Mouse (Mus musculus) cerebellum, adult 11 months (tissue): ENCODE measurements around the gene Ccdc58.
A peak's percentile ranks its signal among the peaks of the same experiment; 100 is the strongest.
"Not testable (repeated sequence)": the region's sequence is repeated elsewhere in the genome, so short reads cannot be mapped to it uniquely, and the experiment has no call there.

Experiments used
- DNase-seq: peaks from one replicate; pipeline ENCODE4 v3.0.0; 2022

Ccdc58 gene

GRCm38 (mm10) chr16:36079916-36080315 is 8.4 kb downstream of the Ccdc58 start:
- no peak for DNase-seq

GRCm38 (mm10) chr16:36087846-36088245 is 16.4 kb downstream of the Ccdc58 start:
- DNase-seq = no peak

GRCm38 (mm10) chr16:36089065-36089464 is 17.6 kb downstream of the Ccdc58 start:
- no peak for DNase-seq

GRCm38 (mm10) chr16:36089850-36090616 is 18.5 kb downstream of the Ccdc58 start:
- no peak for DNase-seq

- DNase-seq = no peak
Observed at GRCm38 (mm10) chr16:36090785-36091509, 19.5 kb downstream of the Ccdc58 start.

- DNase-seq = no peak
Observed at GRCm38 (mm10) chr16:36094079-36094478, 22.6 kb downstream of the Ccdc58 start.

- not testable (repeated sequence) for DNase-seq
Observed at GRCm38 (mm10) chr16:36097813-36098499, 26.5 kb downstream of the Ccdc58 start.

- DNase-seq = no peak
Observed at GRCm38 (mm10) chr16:36101526-36101925, 30.0 kb downstream of the Ccdc58 start.

GRCm38 (mm10) chr16:36102211-36102610 is 30.7 kb downstream of the Ccdc58 start:
- DNase-seq = no peak

GRCm38 (mm10) chr16:36111486-36111885 is 40.0 kb downstream of the Ccdc58 start:
- peak; percentile 23 for DNase-seq

GRCm38 (mm10) chr16:36115751-36116150 is 44.3 kb downstream of the Ccdc58 start:
- not testable (repeated sequence) for DNase-seq

- DNase-seq = no peak
Observed at GRCm38 (mm10) chr16:36128092-36128491, 56.6 kb downstream of the Ccdc58 start.

- DNase-seq = no peak
Observed at GRCm38 (mm10) chr16:36131141-36131540, 59.7 kb downstream of the Ccdc58 start, which contains the start of gene Csta1. TSS of gene Csta1 (minus strand) at chr16:36131241.

- DNase-seq = no peak
Observed at GRCm38 (mm10) chr16:36138201-36138600, 66.7 kb downstream of the Ccdc58 start.
